Mouse (Mus musculus) Patski (cell line): ENCODE measurements around the gene Pdzrn3. TPM values are rescaled to one million over a fixed set of nuclear protein-coding genes. Genes with fewer than 3 reads are reported as not detected.

Experiments
- ATAC-seq: fragments of 100-300 bp; one replicate; pipeline ENCODE4 v1.8.0; 2021
- CTCF ChIA-PET: fragments of 350-600 bp; sonication (Branson Sonifier 250); formaldehyde crosslinking; loops from one replicate; lab custom pipeline; 2022; ENCODE audit warnings: inconsistent platforms; lab: Charles Lee
- POLR2A ChIA-PET: fragments of 350-600 bp; sonication (Branson Sonifier 250); formaldehyde crosslinking; loops from one replicate; lab custom pipeline; 2022; ENCODE audit warnings: antibody characterized with exemption, inconsistent platforms; lab: Charles Lee
- DNase-seq: peaks from one replicate; pipeline ENCODE4 v3.0.0-alpha.2; 2011; ENCODE audit warnings: low read depth, low spot score
- H3K27me3 ChIP-seq: fragments of 371-371 bp; one replicate; pipeline ENCODE4 v1.5.1; 2021
- CTCF ChIP-seq: fragments of 100-300 bp; IDR thresholded peaks from one replicate; pipeline ENCODE4 v1.5.1; 2021
- in situ Hi-C: fragments of 300-500 bp; cut with MboI; formaldehyde crosslinking; loops from 3 replicates; pipeline ENCODE4 v1.11.1; 2018; ENCODE audit warnings: low pct_unique_long_range_greater_than_20kb, mixed read lengths
- polyA plus RNA-seq: library from polyadenylated mRNA; unstranded; gene quantifications from one replicate; pipeline ENCODE4 v1.2.3, GENCODE M21; 2021

Gene Pdzrn3
- polyA plus RNA-seq, 1 experiment from 2014 or later: 10.1 TPM

DNA sequence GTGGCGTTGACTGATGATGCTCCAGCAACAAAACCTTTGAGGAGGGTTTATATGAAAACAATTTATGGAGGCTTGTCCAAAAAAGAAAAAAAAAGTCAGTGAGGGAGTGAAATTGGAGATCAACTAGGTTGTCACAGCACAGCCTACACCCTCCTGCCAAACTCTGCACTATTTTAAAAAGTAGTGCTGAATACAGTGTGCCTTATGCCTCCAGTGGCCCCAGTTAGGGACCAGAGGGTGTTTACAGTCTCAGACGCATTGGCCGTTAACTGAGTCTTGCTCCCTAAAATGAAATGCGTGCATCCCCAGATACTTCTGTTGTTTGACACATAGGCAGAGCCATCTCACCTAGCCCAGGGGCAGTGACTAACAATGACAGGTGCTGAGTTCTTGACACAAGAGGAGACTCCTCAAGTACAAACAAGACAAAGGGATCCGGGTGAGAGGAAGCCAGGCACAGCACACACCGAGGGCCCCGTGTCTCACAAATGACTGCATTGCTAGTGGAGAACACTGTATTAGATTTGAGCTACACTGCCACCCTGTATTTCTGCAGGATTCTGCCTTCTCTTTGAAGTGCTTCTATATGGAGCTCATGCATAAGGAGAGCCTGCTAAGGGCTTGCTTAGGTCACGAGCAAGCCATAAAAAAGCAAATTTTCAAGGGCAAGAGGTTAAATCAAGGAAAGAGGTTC, 14.6 kb upstream of the Pdzrn3 start:
- ChIA-PET POLR2A (no interaction called here), CTCF (interaction anchor here (1.6 to 2.5 kb wide), 2 partner anchors 12 to 14 kb away, joined by 5 to 9 read pairs; partner anchors contain the start of gene Pdzrn3)
- DNase-seq: no peak
- no peak for TF ChIP-seq CTCF
- H3K27me3 ChIP-seq: peaks cover 5% of the 10 kb centered on the region
- ATAC-seq: no peak
- in situ Hi-C loops: no loop called here

DNA sequence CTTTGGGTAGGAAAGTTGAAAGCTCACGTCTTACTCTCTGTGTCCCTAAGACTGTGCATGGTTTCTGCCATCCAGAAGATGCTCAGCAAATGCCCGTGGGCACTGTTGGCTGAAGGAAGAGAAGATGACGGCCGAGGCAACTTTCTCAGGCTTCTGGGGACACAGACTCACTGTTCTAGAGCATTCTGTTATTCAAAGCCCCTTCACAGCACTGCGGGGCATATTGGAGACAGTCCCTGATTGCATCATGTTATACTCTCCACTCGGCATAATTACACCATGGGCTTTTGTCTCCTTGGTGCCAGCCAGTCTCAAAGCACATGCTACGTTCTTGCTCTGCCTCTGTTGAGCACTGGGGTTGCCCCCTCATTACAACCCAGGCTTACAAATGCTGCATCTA, 7.8 kb upstream of the Pdzrn3 start:
- DNase-seq: no peak
- POLR2A ChIA-PET: no interaction called here
- in situ Hi-C loops: loop anchor here (10.0 kb wide), 1 partner anchor 501 kb away; no protein-coding TSS in a partner anchor
- TF ChIP-seq CTCF: no peak
- no peak for ATAC-seq
- CTCF ChIA-PET: no interaction called here
- H3K27me3 ChIP-seq: peaks cover 4% of the 10 kb centered on the region

DNA sequence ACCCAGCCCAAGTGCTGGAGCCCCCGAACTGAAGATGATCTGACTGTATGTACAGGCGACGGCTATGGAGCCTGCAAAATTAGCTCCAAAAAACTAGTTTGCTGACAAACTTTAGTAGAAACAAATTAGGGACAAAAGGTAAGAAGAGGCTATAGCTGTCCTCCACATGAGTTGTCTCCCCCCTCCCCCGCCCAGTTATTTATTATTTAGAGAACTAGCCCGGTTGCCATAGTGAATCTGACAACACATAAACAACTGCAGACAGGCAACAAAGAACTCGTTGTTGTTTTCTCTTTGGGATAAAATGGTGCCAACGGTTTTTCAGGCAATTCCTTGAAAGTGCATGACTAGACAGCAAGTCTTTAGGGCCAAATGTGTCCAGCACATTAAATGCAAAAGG, 7.3 kb upstream of the Pdzrn3 start:
- POLR2A ChIA-PET: no interaction called here
- ATAC-seq (no peak), DNase-seq (no peak)
- H3K27me3 ChIP-seq: peaks cover 4% of the 10 kb centered on the region
- in situ Hi-C loops: loop anchor here (5.0 to 10.0 kb wide), 2 partner anchors 108 to 500 kb away; no protein-coding TSS in a partner anchor
- CTCF ChIA-PET: no interaction called here
- no peak for TF ChIP-seq CTCF

DNA sequence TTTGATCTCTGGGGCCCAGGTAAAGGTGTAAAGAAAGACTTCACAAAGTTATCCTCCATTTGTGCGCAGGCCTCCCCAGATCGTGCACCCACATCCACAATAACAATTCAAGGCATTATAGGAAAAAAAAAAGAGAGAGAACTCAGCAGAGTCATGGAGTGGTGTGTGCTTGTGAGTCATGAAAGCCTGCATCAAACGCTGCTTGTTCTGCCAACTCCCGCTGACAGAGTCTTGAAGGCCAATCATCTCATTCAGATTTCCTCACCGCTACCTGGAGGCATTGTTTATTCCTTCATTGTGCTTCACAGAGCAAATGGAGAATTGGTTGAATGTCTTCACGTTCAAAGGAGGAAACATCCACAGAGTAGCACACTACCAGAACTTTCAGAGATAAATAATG, 6.8 kb upstream of the Pdzrn3 start:
- in situ Hi-C loops: loop anchor here (5.0 to 10.0 kb wide), 2 partner anchors 107 to 500 kb away; no protein-coding TSS in a partner anchor
- CTCF ChIA-PET: interaction anchor here (1.0 kb wide), 1 partner anchor 44 kb away, joined by 3 read pairs; no protein-coding TSS in a partner anchor
- no peak for DNase-seq
- POLR2A ChIA-PET: interaction anchor here (0.7 kb wide), 1 partner anchor 28 kb away, joined by 5 read pairs; no protein-coding TSS in a partner anchor
- ATAC-seq: no peak
- peaks cover 7% of the 10 kb centered on the region for H3K27me3 ChIP-seq
- TF ChIP-seq CTCF: no peak

DNA sequence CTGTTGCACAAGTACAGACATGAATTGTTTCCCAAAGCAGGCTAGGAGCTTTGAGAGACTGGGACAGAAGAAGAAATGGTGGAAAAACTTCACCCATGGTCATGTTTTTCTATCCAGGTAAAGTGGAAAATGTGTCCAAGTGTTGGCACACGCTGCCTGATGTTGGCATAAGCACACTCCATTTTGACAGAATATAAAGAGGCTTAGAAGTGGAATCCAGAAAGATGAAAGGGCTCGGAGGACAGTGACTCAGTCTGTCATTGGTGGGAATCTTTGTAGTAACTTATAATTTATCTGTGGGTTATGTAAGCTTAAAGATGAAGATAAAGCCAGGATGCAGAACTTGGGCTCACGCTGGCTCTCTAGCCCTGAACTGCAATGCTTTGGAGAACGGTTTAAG, 5.2 kb upstream of the Pdzrn3 start:
- peaks cover 10% of the 10 kb centered on the region for H3K27me3 ChIP-seq
- ChIA-PET CTCF (no interaction called here), POLR2A (no interaction called here)
- DNase-seq: no peak
- in situ Hi-C loops: loop anchor here (5.0 to 10.0 kb wide), 2 partner anchors 106 to 498 kb away; no protein-coding TSS in a partner anchor
- ATAC-seq: no peak
- TF ChIP-seq CTCF: no peak

GRCm38 (mm10) chr6:101379546-101379945, 1.8 kb upstream of the Pdzrn3 start:
- in situ Hi-C loops: no loop called here
- DNase-seq: no peak
- no peak for ATAC-seq
- H3K27me3 ChIP-seq: peaks cover 10% of the 10 kb centered on the region
- POLR2A ChIA-PET: interaction anchor here (1.1 kb wide), 1 partner anchor 35 kb away, joined by 3 read pairs; no protein-coding TSS in a partner anchor
- TF ChIP-seq CTCF: no peak
- CTCF ChIA-PET: interaction anchor here (0.6 to 1.1 kb wide), 3 partner anchors 29 to 162 kb away, joined by 3 to 4 read pairs (median 3); no protein-coding TSS in a partner anchor

DNA sequence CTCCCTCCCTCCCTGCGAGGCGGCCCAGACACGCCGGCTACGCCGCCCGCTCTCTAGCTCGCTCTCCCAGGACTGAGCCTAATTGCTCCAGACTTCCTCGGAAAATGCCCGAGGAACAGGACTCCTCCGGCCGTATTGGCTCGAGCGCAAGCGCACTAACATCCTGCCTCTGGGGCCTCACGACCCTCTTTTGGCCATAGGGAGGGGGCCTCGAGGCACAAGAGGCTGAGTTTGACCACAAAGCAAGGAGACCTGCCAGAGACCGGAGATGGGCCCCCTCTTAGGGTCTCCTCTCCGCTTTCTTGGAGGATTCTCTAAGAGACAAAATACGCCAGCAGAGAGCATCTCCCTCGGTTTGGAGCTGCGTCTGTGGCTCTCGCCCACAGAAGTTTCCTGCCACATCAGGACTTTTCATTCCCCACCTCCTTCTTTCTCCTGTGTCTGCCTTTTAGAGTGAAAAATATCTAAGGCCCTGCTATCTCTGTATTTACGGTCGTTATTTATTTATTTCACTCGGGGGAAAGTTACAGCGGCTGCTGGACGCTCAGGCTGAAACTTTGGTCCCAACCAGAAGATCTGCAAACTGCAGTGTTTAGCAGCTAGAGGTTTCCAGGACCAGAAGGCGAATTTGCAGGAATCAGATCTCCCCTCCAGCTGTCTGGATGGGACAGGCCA, 375 bp upstream of the Pdzrn3 start:
- ChIA-PET CTCF (interaction anchor here (1.6 to 2.7 kb wide), 2 partner anchors 15 to 106 kb away, joined by 7 to 9 read pairs; no protein-coding TSS in a partner anchor), POLR2A (interaction anchor here (1.0 to 1.5 kb wide), 3 partner anchors 13 to 45 kb away, joined by 3 to 4 read pairs (median 3); no protein-coding TSS in a partner anchor)
- ATAC-seq (peak; percentile 88), DNase-seq (peak; percentile 43)
- TF ChIP-seq CTCF: no peak
- peaks cover 10% of the 10 kb centered on the region for H3K27me3 ChIP-seq
- in situ Hi-C loops: no loop called here

DNA sequence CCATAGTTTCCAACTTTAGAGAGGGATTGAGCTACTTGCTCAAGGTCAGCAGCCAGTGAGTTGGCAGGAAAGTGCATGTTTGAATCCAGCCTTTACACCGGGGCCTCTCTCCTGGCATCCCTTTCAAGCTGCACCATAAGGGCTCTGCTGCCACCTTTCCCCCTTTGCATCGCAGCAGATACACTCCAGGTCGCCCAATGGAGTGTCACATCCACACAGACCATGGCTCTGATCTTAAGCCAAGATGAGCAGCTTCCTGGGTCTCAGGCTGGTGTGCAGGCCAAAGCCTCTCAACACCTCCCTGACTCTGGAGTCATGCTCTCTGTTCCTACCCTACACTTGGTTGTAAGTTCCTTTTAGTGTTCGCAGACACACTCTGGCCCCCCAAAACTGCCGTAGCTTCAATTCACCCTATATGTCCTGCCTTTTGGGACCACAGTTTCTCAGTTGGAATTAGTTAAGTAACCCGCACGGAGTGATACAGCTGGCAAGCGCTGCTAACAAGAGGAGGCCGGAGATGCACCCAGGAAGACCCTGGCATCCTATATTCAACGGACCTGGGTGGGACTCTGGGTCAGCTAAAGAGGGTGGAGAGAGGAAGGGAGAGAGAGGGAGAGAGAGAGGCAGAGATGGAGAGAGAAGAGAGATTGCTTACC, 1.1 kb downstream of the Pdzrn3 start:
- ChIA-PET CTCF (interaction anchor here (1.0 to 2.7 kb wide), 5 partner anchors 12 to 104 kb away, joined by 3 to 9 read pairs (median 4); no protein-coding TSS in a partner anchor), POLR2A (interaction anchor here (1.5 kb wide), 1 partner anchor 44 kb away, joined by 4 read pairs; no protein-coding TSS in a partner anchor)
- H3K27me3 ChIP-seq: peaks cover 6% of the 10 kb centered on the region
- DNase-seq (no peak), ATAC-seq (no peak)
- no peak for TF ChIP-seq CTCF
- in situ Hi-C loops: no loop called here

GRCm38 (mm10) chr6:101376049-101376448, 1.6 kb downstream of the Pdzrn3 start:
- ATAC-seq (no peak), DNase-seq (no peak)
- CTCF ChIA-PET: interaction anchor here (1.0 to 1.6 kb wide), 4 partner anchors 11 to 103 kb away, joined by 3 to 7 read pairs (median 4); no protein-coding TSS in a partner anchor
- peaks cover 6% of the 10 kb centered on the region for H3K27me3 ChIP-seq
- no peak for TF ChIP-seq CTCF
- in situ Hi-C loops: no loop called here
- POLR2A ChIA-PET: no interaction called here

DNA sequence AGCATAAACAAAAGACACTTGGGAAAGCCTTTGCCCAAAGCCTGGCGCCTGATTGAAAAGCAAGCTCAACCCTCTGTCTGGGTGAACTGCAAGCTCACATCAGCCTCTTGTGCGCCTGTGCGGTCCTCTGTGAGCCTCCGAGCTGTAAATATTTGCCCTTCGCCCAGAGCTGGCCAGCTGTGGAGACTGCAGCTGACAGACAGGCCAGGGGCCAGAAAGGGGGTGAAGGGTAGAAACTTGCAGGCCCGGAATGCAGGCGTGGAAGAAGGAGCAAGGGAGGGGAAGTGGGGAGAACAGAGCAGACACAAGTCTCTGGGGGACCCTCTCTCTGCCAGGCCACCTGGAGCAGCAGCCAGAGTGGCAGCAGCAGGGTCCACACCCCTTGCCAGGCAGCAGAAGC, 3.0 kb downstream of the Pdzrn3 start:
- ChIA-PET CTCF (interaction anchor here (1.3 kb wide), 1 partner anchor 8 kb away, joined by 3 read pairs; no protein-coding TSS in a partner anchor), POLR2A (no interaction called here)
- ATAC-seq (no peak), DNase-seq (no peak)
- TF ChIP-seq CTCF: no peak
- H3K27me3 ChIP-seq: peaks cover 5% of the 10 kb centered on the region
- in situ Hi-C loops: no loop called here
